Mouse (Mus musculus): ENCODE results near the gene Gstm1. TPM values are rescaled to one million over a fixed set of nuclear protein-coding genes. Genes with fewer than 3 reads are reported as not detected.

Gstm1 gene
- 0.24 and 0.26 TPM in 2 replicates for polyA plus RNA-seq (2012)

GRCm38 (mm10) chr3:108017473-108018189 lies at the start of gene Gstm1:
Gene Gstm1 (minus strand): TSS chr3:108017973.
- TF ChIP-seq GATA1 (IDR thresholded peaks at IDR 0.05; ENCODE audit: low read length), result no peak

- TF ChIP-seq GATA1 (IDR thresholded peaks at IDR 0.05; ENCODE audit: low read length), result no peak
Measured at GRCm38 (mm10) chr3:108067370-108067934, 49.7 kb upstream of the Gstm1 start.

GRCm38 (mm10) chr3:108065551-108065950 lies 47.8 kb upstream of the Gstm1 start:
- TF ChIP-seq GATA1 (IDR thresholded peaks at IDR 0.05; ENCODE audit: low read length), result no peak

- no peak for TF ChIP-seq GATA1 (IDR thresholded peaks at IDR 0.05; ENCODE audit: low read length)
Measured at GRCm38 (mm10) chr3:108064672-108065071, 46.9 kb upstream of the Gstm1 start.

GRCm38 (mm10) chr3:108062648-108063047 lies 44.9 kb upstream of the Gstm1 start:
- no peak for TF ChIP-seq GATA1 (IDR thresholded peaks at IDR 0.05; ENCODE audit: low read length)

GRCm38 (mm10) chr3:108061420-108061819 lies 43.6 kb upstream of the Gstm1 start:
- TF ChIP-seq GATA1 (IDR thresholded peaks at IDR 0.05; ENCODE audit: low read length), result no peak

- TF ChIP-seq GATA1 (IDR thresholded peaks at IDR 0.05; ENCODE audit: low read length), result no peak
Measured at GRCm38 (mm10) chr3:108050493-108050892, 32.7 kb upstream of the Gstm1 start.

GRCm38 (mm10) chr3:108048306-108048705 lies 30.5 kb upstream of the Gstm1 start:
- TF ChIP-seq GATA1 (IDR thresholded peaks at IDR 0.05; ENCODE audit: low read length), result no peak

GRCm38 (mm10) chr3:108046944-108047655 lies 29.3 kb upstream of the Gstm1 start:
- no peak for TF ChIP-seq GATA1 (IDR thresholded peaks at IDR 0.05; ENCODE audit: low read length)

- TF ChIP-seq GATA1 (IDR thresholded peaks at IDR 0.05; ENCODE audit: low read length), result no peak
Measured at GRCm38 (mm10) chr3:108044394-108045140, 26.8 kb upstream of the Gstm1 start, which contains the start of gene Gstm4. Gene Gstm4 (minus strand): TSS chr3:108044894.

GRCm38 (mm10) chr3:108033156-108033555 lies 15.4 kb upstream of the Gstm1 start:
- no peak for TF ChIP-seq GATA1 (IDR thresholded peaks at IDR 0.05; ENCODE audit: low read length)

GRCm38 (mm10) chr3:108032113-108032512 lies 14.3 kb upstream of the Gstm1 start:
- no peak for TF ChIP-seq GATA1 (IDR thresholded peaks at IDR 0.05; ENCODE audit: low read length)

- no peak for TF ChIP-seq GATA1 (IDR thresholded peaks at IDR 0.05; ENCODE audit: low read length)
Measured at GRCm38 (mm10) chr3:108028641-108029365, 11.0 kb upstream of the Gstm1 start.

GRCm38 (mm10) chr3:108026597-108026996 lies 8.8 kb upstream of the Gstm1 start:
- TF ChIP-seq GATA1 (IDR thresholded peaks at IDR 0.05; ENCODE audit: low read length), result no peak

- TF ChIP-seq GATA1 (IDR thresholded peaks at IDR 0.05; ENCODE audit: low read length), result no peak
Measured at GRCm38 (mm10) chr3:108026049-108026448, 8.3 kb upstream of the Gstm1 start.
